Mouse (Mus musculus) macrophage (primary cell): ENCODE measurements at regions not wholly inside any gene's neighbourhood (a gene's known extent, or its start where the extent isn't known, plus 50 kb on each side); places are given as distances from the start of the nearest gene placed in this dataset.

Experiments used
- H3K27ac ChIP-seq: fragments of 350-480 bp; formaldehyde crosslinking; 2 replicates; pipeline ENCODE4 v1.9.0; 2021
- H3K36me3 ChIP-seq: fragments of 350-480 bp; formaldehyde crosslinking; 2 replicates; pipeline ENCODE4 v1.9.0; 2021; ENCODE audit errors: inconsistent target
- H3K4me3 ChIP-seq: fragments of 350-480 bp; formaldehyde crosslinking; 2 replicates; pipeline ENCODE4 v1.9.0; 2021; ENCODE audit errors: inconsistent target
- H3K79me2 ChIP-seq: fragments of 350-480 bp; formaldehyde crosslinking; 2 replicates; pipeline ENCODE4 v1.9.0; 2021; ENCODE audit errors: inconsistent target
- WGBS: methylation state at CpG from one replicate; pipeline ENCODE4 v1.1.7; 2026; ENCODE audit warnings: inconsistent platforms; ENCODE audit not compliant: missing documents; 5-methylcytosine and 5-hydroxymethylcytosine counted together

- WGBS, result 81% methylated on average over 5 of the region's 5 CpGs
- Histone ChIP-seq H3K79me2 (no peaks in the 10 kb centered on the region), H3K4me3 (no peak overlapping the region)
Measured at GRCm38 (mm10) chr1:129033707-129034106, 239.4 kb upstream of the Thsd7b start.

GRCm38 (mm10) chr1:129005899-129006298 is 267.2 kb upstream of the Thsd7b start:
- no peaks in the 10 kb centered on the region for H3K36me3 ChIP-seq
- H3K79me2 ChIP-seq, result no peaks in the 10 kb centered on the region
- no peak overlapping the region for H3K4me3 ChIP-seq
- no peak overlapping the region for H3K27ac ChIP-seq
- WGBS, result 85% methylated on average over 1 of the region's 1 CpGs

More at GRCm38 (mm10) chr1:129033707-129034106, 239.4 kb upstream of the Thsd7b start:
- Histone ChIP-seq H3K36me3 (no peaks in the 10 kb centered on the region), H3K27ac (no peak overlapping the region)

- 84% methylated on average over 2 of the region's 2 CpGs for whole genome bisulfite sequencing
- no peaks in the 10 kb centered on the region for H3K79me2 ChIP-seq
- H3K36me3 ChIP-seq, result no peaks in the 10 kb centered on the region
- H3K27ac ChIP-seq, result no peak overlapping the region
- no peak overlapping the region for H3K4me3 ChIP-seq
Measured at GRCm38 (mm10) chr1:129002286-129002685, 270.8 kb upstream of the Thsd7b start.

GRCm38 (mm10) chr1:129001766-129002165 is 271.3 kb upstream of the Thsd7b start:
- Histone ChIP-seq H3K27ac (no peak overlapping the region), H3K79me2 (no peaks in the 10 kb centered on the region), H3K36me3 (no peaks in the 10 kb centered on the region), H3K4me3 (no peak overlapping the region)

GRCm38 (mm10) chr1:128999741-129000517 is 273.2 kb upstream of the Thsd7b start:
- Histone ChIP-seq H3K4me3 (no peak overlapping the region), H3K36me3 (no peaks in the 10 kb centered on the region), H3K27ac (no peak overlapping the region), H3K79me2 (no peaks in the 10 kb centered on the region)
- 24% methylated on average over 5 of the region's 5 CpGs for WGBS

- Histone ChIP-seq H3K36me3 (no peaks in the 10 kb centered on the region), H3K79me2 (no peaks in the 10 kb centered on the region), H3K27ac (no peak overlapping the region), H3K4me3 (no peak overlapping the region)
- 90% methylated on average over 6 of the region's 6 CpGs for WGBS
Measured at GRCm38 (mm10) chr1:128994655-128995054, 278.4 kb upstream of the Thsd7b start.

- 88% methylated on average over 2 of the region's 2 CpGs for WGBS
- Histone ChIP-seq H3K79me2 (no peaks in the 10 kb centered on the region), H3K4me3 (no peak overlapping the region), H3K36me3 (no peaks in the 10 kb centered on the region), H3K27ac (no peak overlapping the region)
Measured at GRCm38 (mm10) chr1:128983411-128983810, 289.7 kb upstream of the Thsd7b start.

- no peaks in the 10 kb centered on the region for H3K36me3 ChIP-seq
- no peak overlapping the region for H3K4me3 ChIP-seq
- H3K79me2 ChIP-seq, result no peaks in the 10 kb centered on the region
- H3K27ac ChIP-seq, result no peak overlapping the region
- WGBS, result 78% methylated on average over 1 of the region's 1 CpGs
Measured at GRCm38 (mm10) chr1:128975586-128975985, 297.5 kb upstream of the Thsd7b start.

GRCm38 (mm10) chr1:128951436-128951835 is 321.7 kb upstream of the Thsd7b start:
- WGBS, result 67% methylated on average over 1 of the region's 2 CpGs
- H3K27ac ChIP-seq, result no peak overlapping the region
- H3K79me2 ChIP-seq, result no peaks in the 10 kb centered on the region
- H3K36me3 ChIP-seq, result no peaks in the 10 kb centered on the region
- no peak overlapping the region for H3K4me3 ChIP-seq

GRCm38 (mm10) chr1:128950512-128950911 is 322.6 kb upstream of the Thsd7b start:
- Histone ChIP-seq H3K36me3 (no peaks in the 10 kb centered on the region), H3K79me2 (no peaks in the 10 kb centered on the region), H3K27ac (no peak overlapping the region), H3K4me3 (no peak overlapping the region)
- WGBS, result 77% methylated on average over 4 of the region's 4 CpGs

GRCm38 (mm10) chr1:128914811-128915210 is 322.7 kb upstream of the Cxcr4 start:
- no peaks in the 10 kb centered on the region for H3K79me2 ChIP-seq
- WGBS, result 78% methylated on average over 1 of the region's 1 CpGs
- H3K4me3 ChIP-seq, result no peak overlapping the region
- H3K36me3 ChIP-seq, result no peaks in the 10 kb centered on the region
- H3K27ac ChIP-seq, result no peak overlapping the region

GRCm38 (mm10) chr1:128912532-128912931 is 320.4 kb upstream of the Cxcr4 start:
- no peaks in the 10 kb centered on the region for H3K36me3 ChIP-seq
- H3K79me2 ChIP-seq, result no peaks in the 10 kb centered on the region
- H3K4me3 ChIP-seq, result no peak overlapping the region
- H3K27ac ChIP-seq, result no peak overlapping the region

GRCm38 (mm10) chr1:128907566-128907965 is 315.5 kb upstream of the Cxcr4 start:
- Histone ChIP-seq H3K4me3 (no peak overlapping the region), H3K27ac (no peak overlapping the region), H3K36me3 (no peaks in the 10 kb centered on the region), H3K79me2 (no peaks in the 10 kb centered on the region)
- 90% methylated on average over 2 of the region's 2 CpGs for WGBS

GRCm38 (mm10) chr1:128898025-128898424 is 305.9 kb upstream of the Cxcr4 start:
- WGBS, result 89% methylated on average over 8 of the region's 8 CpGs
- no peak overlapping the region for H3K27ac ChIP-seq
- H3K36me3 ChIP-seq, result no peaks in the 10 kb centered on the region
- no peaks in the 10 kb centered on the region for H3K79me2 ChIP-seq
- H3K4me3 ChIP-seq, result no peak overlapping the region

GRCm38 (mm10) chr1:128894546-128894945 is 302.5 kb upstream of the Cxcr4 start:
- WGBS, result 89% methylated on average over 5 of the region's 5 CpGs
- H3K4me3 ChIP-seq, result no peak overlapping the region
- no peaks in the 10 kb centered on the region for H3K36me3 ChIP-seq

GRCm38 (mm10) chr1:128878291-128878690 is 286.2 kb upstream of the Cxcr4 start:
- no peaks in the 10 kb centered on the region for H3K36me3 ChIP-seq
- H3K4me3 ChIP-seq, result no peak overlapping the region
- H3K79me2 ChIP-seq, result no peaks in the 10 kb centered on the region
- H3K27ac ChIP-seq, result no peak overlapping the region

More at GRCm38 (mm10) chr1:128894546-128894945, 302.5 kb upstream of the Cxcr4 start:
- Histone ChIP-seq H3K79me2 (no peaks in the 10 kb centered on the region), H3K27ac (no peak overlapping the region)
